Mouse (Mus musculus) heart, postnatal 10 days (tissue): Measurements from ENCODE around the gene Clint1. TPM values are rescaled to one million over a fixed set of nuclear protein-coding genes. Genes with fewer than 3 reads are reported as not detected.

Experiments used
- DNase-seq, 2 experiments: peaks; one replicate each; pipeline ENCODE4 v3.0.0; 2021
- intact Hi-C: fragments of 180-260 bp; cut with DNase I; formaldehyde crosslinking; loops from one replicate; pipeline ENCODE4 v1.15.1; 2025
- total RNA-seq, 2 experiments: library from RNA; stranded (reverse); gene quantifications; 2 replicates each; pipeline ENCODE4 v1.2.3; 2021

Clint1 gene
- total RNA-seq, 2 experiments from 2014 or later = 44.6 to 45.7 TPM

- no peak for DNase-seq
- intact Hi-C loops = no loop called here
Measured at GRCm38 (mm10) chr11:45921026-45921425, 69.2 kb downstream of the Clint1 start.

GRCm38 (mm10) chr11:45921480-45921898 lies 69.6 kb downstream of the Clint1 start:
- DNase-seq = no peak
- intact Hi-C loops = no loop called here

GRCm38 (mm10) chr11:45925436-45925835 lies 73.6 kb downstream of the Clint1 start:
- no peak for DNase-seq
- intact Hi-C loops = no loop called here

GRCm38 (mm10) chr11:45926640-45927082 lies 74.8 kb downstream of the Clint1 start:
- peak; percentile 82 to 88 for DNase-seq

GRCm38 (mm10) chr11:45927456-45927855 lies 75.6 kb downstream of the Clint1 start:
- intact Hi-C loops = loop anchor here (2.0 kb wide), 1 partner anchor 1341 kb away; no protein-coding TSS in a partner anchor
- peak; percentile 18 to 30 for DNase-seq

More at GRCm38 (mm10) chr11:45926640-45927082, 74.8 kb downstream of the Clint1 start:
- intact Hi-C loops = loop anchor here (2.0 kb wide), 1 partner anchor 1340 kb away; no protein-coding TSS in a partner anchor

- intact Hi-C loops = no loop called here
- DNase-seq = no peak
Measured at GRCm38 (mm10) chr11:45929541-45929940, 77.7 kb downstream of the Clint1 start.

- intact Hi-C loops = no loop called here
- DNase-seq = no peak
Measured at GRCm38 (mm10) chr11:45932771-45933170, 80.9 kb downstream of the Clint1 start.

GRCm38 (mm10) chr11:45937478-45937877 lies 85.6 kb downstream of the Clint1 start:
- intact Hi-C loops = no loop called here
- no peak for DNase-seq

GRCm38 (mm10) chr11:45938917-45939316 lies 87.1 kb downstream of the Clint1 start:
- DNase-seq = no peak
- intact Hi-C loops = no loop called here

GRCm38 (mm10) chr11:45942281-45942680 lies 90.4 kb downstream of the Clint1 start:
- intact Hi-C loops = loop anchor here (5.0 kb wide), 1 partner anchor 185 kb away; no protein-coding TSS in a partner anchor
- DNase-seq = no peak

GRCm38 (mm10) chr11:45943108-45943705 lies 91.4 kb downstream of the Clint1 start:
- DNase-seq = peak; percentile 30 to 35
- intact Hi-C loops = loop anchor here (5.0 kb wide), 1 partner anchor 184 kb away; no protein-coding TSS in a partner anchor

- intact Hi-C loops = loop anchor here (1.0 to 5.0 kb wide), 2 partner anchors 183 to 272 kb away; no protein-coding TSS in a partner anchor
Measured at GRCm38 (mm10) chr11:45943891-45944642, 92.2 kb downstream of the Clint1 start.

GRCm38 (mm10) chr11:45944643-45945156 lies 92.8 kb downstream of the Clint1 start, which contains the start of gene Lsm11:
Gene Lsm11, minus strand, starts transcription at chr11:45944935.
- intact Hi-C loops = loop anchor here (1.0 to 5.0 kb wide), 2 partner anchors 183 to 272 kb away; no protein-coding TSS in a partner anchor
- peak; percentile 97 to 99 for DNase-seq

More at GRCm38 (mm10) chr11:45943891-45944642, 92.2 kb downstream of the Clint1 start:
- peak; percentile 18 to 32 for DNase-seq

GRCm38 (mm10) chr11:45946796-45947195 lies 94.9 kb downstream of the Clint1 start:
- DNase-seq = no peak
- intact Hi-C loops = loop anchor here (2.0 kb wide), 1 partner anchor 306 kb away; no protein-coding TSS in a partner anchor

GRCm38 (mm10) chr11:45947491-45947890 lies 95.6 kb downstream of the Clint1 start:
- intact Hi-C loops = loop anchor here (2.0 kb wide), 1 partner anchor 305 kb away; no protein-coding TSS in a partner anchor

GRCm38 (mm10) chr11:45955127-45955627 lies 103.3 kb downstream of the Clint1 start, which contains the start of gene Thg1l:
Gene Thg1l, minus strand, starts transcription at chr11:45955494.
- intact Hi-C loops = loop anchor here (5.0 kb wide), 1 partner anchor 97 kb away; the partner anchor contains the start of gene Gm12166
- DNase-seq = peak; percentile 94 to 95

More at GRCm38 (mm10) chr11:45947491-45947890, 95.6 kb downstream of the Clint1 start:
- DNase-seq = no peak

- peak in 1 of 2 experiments; percentile 50 for DNase-seq
- intact Hi-C loops = loop anchor here (5.0 kb wide), 1 partner anchor 93 kb away; the partner anchor contains the start of gene Gm12166
Measured at GRCm38 (mm10) chr11:45959598-45959997, 107.7 kb downstream of the Clint1 start.

- DNase-seq = no peak
- intact Hi-C loops = no loop called here
Measured at GRCm38 (mm10) chr11:45960003-45960402, 108.2 kb downstream of the Clint1 start.
